Mouse (Mus musculus) megakaryocyte-erythroid progenitor cell, adult 5-6 weeks (primary cell): ENCODE data around the gene Pmm2. TPM values are rescaled to one million over a fixed set of nuclear protein-coding genes. Genes with fewer than 3 reads are reported as not detected.

ENCODE experiments used
- ATAC-seq: replicated peaks from 2 replicates; pipeline ENCODE4 v1.8.0; 2016; ENCODE audit warnings: mild to moderate bottlenecking, inconsistent platforms; ENCODE audit not compliant: severe bottlenecking, poor library complexity, low FRiP score, low TSS enrichment
- total RNA-seq, 2 experiments: library from RNA; stranded (forward) in 1 of 2; stranded (reverse) in 1 of 2; fragments of 200-1000, 215-1000 nt in 1 of 2; fragments of >200 nt in 1 of 2; fragmentation: Nextera tagmentation in 1 of 2; gene quantifications; 2 replicates each; pipeline ENCODE4 v1.2.3; 2014 to 2017

The Pmm2 gene
- total RNA-seq, 2 experiments from 2014 or later = 54.8 to 56.8 TPM

DNA sequence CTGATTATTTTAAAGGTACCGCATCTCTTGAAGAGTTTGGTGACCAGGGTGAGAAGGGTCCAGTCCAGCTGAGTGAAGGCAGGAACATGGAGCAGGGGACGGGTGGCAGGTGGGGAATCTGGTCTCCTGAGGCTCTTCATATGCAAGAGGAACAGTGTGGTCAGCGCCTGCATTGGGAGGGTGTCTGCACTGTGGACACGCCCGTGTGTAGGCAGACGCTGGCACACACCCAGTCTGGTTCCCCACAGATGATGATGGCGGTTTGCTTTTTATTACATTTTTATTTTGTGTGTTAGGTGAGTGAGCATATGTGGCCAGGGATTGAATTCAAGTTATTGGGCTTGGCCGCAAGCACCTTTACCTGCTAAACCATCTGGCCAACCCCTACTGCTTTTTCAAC, 38.1 kb downstream of the Pmm2 start:
- no peak for ATAC-seq

DNA sequence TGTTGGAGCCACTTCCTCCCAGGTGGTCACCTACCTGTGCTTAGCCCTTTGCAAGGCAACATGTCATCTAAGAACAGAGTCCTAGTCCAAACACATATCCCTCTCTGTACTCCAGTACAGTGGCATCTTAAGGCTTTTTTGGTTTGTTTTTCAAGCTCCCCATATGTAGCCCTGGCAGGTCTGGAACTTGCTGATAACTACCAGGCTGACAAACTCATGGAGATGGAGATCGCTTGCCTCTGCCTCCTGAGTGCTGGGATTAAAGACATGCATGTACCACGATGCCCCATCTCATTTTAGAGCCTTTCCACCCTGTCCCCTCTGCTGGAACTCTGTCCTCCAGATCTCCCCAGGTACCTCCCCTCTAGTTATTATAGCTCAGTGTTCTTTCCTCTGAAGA, 38.8 kb downstream of the Pmm2 start:
- peak; percentile 27; the same call in 1 of the 2 replicates for ATAC-seq

DNA sequence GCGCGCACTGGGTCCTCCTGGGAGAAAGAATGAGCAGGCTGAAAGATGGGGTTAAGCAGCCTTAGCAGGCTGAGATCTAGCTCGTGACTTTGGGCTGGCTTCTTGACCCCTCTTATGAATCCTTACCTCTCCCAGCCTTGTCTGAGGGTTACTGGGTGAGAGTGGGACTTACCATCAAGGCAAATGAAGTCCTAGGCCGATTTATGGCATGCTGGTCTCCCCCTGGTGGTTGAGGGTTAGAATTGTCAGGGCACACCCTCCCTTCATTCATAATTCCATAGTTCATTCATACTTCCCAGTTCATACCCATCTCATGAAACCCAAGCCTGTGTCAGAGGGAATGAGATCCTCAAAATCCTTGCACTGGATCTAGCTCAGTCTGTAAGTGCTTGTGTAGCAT, 39.3 kb downstream of the Pmm2 start:
- peak; percentile 21; the same call in 1 of the 2 replicates for ATAC-seq

DNA sequence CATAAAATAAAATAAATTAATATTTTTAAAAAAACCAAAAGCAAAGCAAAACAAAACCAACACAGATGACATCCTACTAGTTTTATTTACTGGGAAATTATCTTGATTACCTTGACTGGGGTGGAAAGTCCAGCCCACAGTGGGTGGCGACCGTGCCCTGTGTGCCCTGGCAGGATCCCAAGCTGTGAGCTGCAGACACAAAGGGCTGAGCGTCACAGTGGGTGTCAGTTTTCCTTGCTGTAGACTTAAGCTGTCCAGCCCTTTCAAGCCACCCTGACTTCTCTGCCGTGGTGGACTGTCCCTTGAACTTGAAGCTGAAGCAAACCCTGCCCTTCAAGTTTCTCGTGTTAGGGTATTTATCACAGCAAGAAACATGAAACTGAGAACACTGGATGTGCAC, 40.6 kb downstream of the Pmm2 start:
- ATAC-seq = peak; percentile 36

DNA sequence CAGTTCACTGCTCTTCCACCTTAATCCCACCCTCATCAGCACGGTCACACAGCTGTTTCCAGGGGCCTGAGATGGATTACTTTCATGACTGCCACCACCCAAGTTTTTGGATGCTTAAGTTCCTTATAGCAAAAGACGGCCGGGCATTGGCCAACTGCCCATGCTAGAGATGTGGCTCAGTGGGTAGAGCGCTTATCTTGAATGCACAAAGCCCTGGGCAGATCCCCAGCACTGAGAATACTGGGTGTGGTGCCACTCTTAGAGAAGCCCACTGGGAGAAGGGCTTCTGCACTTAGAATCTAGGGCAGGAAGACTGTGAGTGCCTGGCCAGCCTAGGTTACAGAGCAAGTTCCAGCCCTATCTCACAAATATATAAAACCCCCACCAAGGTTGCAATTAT, 41.2 kb downstream of the Pmm2 start:
- ATAC-seq = peak; percentile 69

DNA sequence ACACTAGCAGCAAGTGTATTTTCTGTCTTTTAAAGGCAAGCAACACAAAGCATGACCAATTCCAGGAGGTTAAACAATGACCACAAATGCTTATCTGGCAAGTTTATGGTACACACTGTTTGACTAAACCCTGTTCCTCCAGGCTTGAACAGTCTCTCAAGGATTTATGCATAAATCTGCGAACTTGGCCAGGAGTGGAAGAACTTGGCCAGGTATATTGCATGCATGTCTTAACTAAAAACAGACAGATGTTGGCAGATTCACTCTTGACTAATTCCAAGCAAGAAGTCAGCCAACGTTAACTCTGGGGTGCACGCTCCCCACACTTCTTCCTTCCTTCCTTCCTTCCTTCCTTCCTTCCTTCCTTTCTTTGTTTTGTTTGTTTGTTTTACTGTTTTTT, 42.3 kb downstream of the Pmm2 start:
- no peak for ATAC-seq

DNA sequence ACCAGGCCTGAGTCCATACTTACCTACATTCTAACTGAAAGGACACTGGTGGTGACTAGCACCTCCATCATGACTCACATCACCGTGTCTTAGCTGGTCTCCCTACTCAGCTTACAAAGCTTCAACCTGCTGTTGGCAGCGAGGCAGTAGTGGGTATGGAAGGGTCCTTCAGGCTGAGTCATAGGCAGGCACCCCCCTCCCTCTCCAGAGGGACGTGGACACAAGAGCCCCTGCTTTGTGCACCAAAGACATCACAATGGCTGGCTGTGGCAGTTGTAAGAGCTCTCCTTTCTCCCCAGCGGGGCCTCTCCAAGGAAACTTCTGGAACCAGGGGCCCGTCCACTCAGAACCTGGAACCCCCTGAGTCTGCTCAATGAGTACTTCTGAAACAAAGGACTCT, 43.0 kb downstream of the Pmm2 start, which contains the start of gene Gm5767:
Gm5767 (plus strand) TSS at position 301 of the 400 bp plus-strand sequence.
- ATAC-seq = no peak

DNA sequence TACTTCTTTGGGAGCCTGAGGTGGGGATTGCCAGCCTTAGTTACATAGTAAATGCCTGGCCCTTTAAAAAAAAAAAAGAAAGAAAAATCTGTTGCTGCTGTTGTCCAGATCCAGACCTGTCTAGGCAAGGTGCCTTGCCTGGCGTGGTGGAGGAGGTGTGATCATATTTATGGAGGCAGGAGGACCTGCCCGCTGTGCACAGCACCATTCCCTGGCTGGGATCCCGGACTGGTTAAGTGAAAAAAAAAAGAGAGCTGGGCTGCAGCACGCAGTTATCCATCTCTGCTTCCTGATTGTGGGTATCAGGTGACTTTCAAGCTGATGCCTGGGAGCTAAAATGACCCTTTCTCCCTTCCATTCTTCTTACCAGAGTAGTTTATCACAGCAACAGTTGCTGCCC, 47.6 kb downstream of the Pmm2 start:
- no peak for ATAC-seq

DNA sequence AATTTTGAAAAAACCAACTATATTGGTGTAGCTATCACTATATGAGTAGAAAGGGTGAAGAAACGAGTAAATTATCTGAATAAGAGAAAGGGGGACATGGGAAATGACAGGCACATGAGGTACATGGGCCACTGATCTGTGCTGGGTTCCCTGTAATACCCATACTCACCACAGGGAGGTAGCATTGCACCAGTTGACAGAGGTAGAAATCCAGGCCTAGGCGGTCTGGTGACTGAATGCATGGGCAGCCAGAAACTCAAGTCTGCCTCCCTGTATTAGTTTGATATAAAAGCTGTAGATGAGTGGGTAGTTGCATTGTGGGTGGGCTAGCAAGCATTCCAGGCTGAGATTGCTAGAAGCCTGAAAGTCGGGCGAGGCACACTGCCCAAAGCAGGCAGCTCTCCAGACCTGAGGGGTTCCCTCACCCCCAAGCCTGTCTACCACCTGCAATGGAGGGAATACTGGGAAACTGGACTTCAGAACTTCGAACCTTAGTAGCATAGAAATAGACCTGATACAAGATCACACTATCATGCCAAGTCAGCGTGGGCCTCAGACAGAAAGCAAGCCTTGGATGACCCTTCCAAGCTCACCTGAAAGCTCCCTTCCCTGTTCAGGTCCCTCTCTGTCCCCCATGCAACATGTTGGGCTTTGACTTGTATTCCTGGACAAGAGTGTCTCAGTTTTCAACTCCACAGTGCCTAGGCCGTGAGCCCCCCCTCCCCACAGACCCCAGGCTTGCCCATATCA, 48.8 kb downstream of the Pmm2 start:
- ATAC-seq = peak; percentile 57

DNA sequence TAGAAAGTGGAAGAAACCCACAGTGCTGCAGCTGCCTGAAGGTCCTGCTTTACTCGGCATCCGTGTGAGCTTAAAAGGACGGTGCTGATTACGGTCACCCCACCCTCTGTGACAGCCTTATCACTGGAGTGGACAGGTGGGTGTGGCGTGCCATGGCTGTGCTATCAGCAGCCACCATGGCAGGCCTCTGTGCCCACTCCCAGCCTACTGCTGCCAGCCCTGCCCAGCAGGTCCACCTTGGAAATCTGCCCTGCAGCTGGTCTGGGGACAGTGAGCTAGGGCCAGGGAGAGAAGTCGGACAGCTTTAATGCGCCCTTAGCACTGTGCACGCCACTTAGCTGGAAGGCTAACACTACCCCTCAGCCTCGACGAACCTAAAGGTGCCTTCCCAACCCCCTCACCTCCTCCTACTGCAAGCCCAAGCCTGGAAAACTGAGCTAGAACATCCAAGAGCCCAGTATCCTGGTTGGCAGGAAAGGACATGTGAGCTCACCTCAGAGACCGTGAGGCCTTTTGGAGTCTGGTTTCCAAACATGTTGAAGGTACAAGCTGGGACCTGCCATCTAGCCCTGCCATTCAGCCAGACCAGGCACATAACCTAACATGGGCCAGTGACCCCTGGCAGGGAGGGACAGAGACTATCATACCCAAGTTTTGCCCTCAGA, 49.5 kb downstream of the Pmm2 start:
- peak; percentile 89 for ATAC-seq

DNA sequence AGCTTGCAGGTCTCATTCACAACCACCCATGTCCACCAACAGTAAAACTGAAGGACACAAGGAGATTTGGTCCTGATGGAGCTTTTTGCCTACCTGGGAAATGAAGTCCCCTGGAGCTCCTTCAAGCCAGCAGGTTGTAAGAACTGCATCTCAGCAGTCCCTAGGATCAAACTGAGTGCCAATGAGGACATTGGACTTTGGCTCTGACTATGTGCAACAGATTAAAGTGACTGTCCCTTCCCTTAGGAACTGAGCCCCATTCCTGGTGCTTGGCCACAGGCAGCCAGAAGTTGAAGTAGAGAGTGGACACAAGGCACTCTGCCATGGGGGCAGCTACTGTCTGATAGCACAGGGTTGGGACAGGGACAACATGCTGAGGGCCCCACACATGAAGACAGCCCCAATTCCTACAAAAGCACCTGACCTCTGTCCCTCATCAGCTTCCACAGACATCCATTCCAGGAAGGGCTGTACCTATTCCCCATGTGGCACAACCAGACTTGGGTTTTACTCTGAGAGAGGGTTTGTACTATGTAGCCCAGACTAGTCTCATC, 50.2 kb downstream of the Pmm2 start:
- no peak for ATAC-seq

DNA sequence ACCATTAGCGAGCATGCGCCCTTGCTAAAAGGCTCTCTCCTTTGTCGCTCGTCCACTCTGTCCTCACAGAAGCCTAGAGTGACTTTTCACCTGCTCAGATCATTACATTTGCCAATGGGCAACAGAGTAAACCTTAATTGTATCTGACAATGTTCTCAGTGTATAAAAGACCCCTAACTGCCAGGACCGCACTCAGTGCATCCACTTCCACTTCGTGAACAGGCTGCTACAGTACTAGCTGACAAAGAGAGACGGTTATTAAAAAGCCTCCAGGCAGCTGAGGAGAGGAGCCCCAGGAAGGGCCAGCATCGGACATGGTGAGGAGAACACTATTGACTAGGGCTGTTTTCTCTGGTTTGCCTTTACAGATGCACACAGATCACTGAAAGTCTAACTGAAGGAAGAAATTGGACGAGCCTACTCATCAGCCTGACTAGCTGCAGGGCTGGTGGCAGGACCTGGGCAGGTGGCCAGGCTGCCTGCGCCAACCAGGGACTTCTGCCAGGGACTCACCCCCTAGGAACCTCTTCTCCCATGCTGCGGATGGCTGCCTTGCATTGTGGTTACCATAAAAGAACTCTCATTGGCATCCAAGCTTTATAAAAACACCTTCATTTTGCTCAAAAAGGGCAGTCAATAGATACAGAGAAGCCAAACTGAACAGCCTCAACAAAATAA, 52.6 kb downstream of the Pmm2 start:
- no peak for ATAC-seq

DNA sequence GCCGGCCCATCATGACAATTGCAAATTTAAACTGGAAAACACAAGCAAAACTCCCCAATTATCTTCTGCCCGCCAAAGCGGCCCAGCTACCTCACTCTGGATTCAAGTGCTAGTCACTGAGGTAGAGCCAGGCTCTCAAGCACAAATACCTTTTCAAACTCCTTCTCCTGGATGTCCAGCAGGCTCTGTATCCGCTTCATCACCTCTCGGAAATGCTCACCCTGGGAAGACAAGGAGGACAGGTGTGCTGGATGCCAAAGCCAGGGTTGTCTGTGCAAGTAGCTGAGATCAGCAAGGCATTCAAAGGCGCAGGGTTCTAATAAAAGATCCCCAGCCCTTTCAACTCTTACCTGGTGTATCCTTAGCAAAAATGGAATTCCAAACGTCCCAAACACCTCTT, 53.7 kb downstream of the Pmm2 start:
- ATAC-seq = no peak

DNA sequence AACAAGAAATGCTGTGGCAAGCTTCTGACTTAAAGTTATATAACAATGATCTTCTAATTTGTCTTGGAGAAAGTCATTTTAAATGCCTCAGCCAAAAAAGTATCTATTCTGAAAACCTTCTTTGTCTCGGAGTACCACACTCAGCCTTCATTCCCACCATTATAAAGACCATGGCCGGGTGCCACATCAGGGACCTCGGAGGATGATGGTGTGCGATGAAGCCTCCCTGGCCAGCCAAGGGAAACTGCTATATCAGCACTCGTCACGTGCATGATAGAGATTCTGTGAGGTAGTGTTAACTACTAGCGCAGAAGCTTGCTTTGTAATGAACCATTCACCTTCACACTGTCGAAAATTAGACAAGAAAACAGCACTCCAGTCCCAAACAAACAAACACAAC, 62.1 kb downstream of the Pmm2 start:
- no peak for ATAC-seq

DNA sequence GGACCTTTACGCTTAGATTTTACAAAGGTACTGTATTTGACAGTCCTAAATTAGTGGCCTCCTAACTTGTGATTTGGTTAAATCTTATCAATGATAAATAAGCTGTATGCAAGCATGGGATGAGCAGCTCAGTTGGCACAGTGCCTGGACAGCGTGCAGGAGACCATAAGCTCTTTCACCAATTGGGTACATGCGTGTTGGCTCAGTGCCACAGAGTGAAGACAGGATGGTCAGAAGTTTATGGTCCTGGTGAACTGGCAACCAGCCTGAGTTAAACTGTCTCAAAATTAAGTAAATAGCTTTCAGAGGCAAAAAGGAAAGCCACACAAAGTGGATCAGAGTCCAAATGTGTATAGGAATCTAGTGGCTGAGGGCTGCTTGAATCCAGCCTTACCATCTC, 63.1 kb downstream of the Pmm2 start:
- ATAC-seq = no peak

DNA sequence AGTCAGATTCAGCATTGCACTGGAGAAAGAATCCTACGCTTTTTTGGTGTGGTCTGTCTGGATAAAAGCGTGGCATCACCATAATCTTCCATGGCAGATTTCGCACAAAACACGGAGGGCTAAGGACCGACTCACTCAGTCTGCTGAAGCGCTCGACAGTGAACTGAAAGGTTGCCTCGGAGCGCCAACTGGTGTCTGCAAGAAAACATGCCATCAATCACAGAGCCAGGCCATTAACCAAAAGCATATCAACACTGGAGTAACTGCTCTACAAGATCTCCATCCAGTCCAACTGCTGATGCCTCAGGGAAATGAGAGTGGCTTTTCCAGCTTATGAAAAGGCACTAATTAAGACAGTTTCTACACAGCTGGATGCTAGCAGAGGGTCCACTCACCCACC, 74.5 kb downstream of the Pmm2 start:
- ATAC-seq = no peak
